7 mouse cellular contexts compared by ENCODE assay signal in genomic region chr7:30194101-30194831, GRCm38 (mm10). TPM values are rescaled to one million over a fixed set of nuclear protein-coding genes. Genes with fewer than 3 reads are reported as not detected.
A peak's percentile ranks its signal among the peaks of the same experiment; 100 is the strongest.
DNase-seq lines count a peak whose midpoint lies in the region; ATAC-seq and TF ChIP-seq lines count a peak whose summit lies in the region.

No protein-coding gene starts in this region.

- peaks cover 2% of the 10 kb centered on the region for H3K4me1 ChIP-seq in heart, adult 2 months (ENCODE audit: control insufficient read depth, insufficient read depth, low read length)
- H3K4me1 ChIP-seq in kidney, adult 2 months (ENCODE audit: control insufficient read depth, insufficient read depth, low read length) = peaks cover 2% of the 10 kb centered on the region; the same call in 1 of the 2 replicates
- H3K4me1 ChIP-seq in lung, embryonic 15.5 days = peaks cover 30% of the 10 kb centered on the region

- no peaks in the 10 kb centered on the region for H3K79me2 ChIP-seq in heart, adult 2 months (replicated peaks; ENCODE audit: control insufficient read depth, insufficient read depth, low read length)

- TF ChIP-seq POLR2A in heart, adult 2 months (IDR thresholded peaks at IDR 0.05; ENCODE audit: insufficient read depth, low read depth, low read length) = no peak
- no peak for TF ChIP-seq POLR2A in kidney, adult 2 months (IDR thresholded peaks at IDR 0.05; ENCODE audit: low read depth, low read length)

- TF ChIP-seq EP300 in heart, adult 2 months (IDR thresholded peaks at IDR 0.05; ENCODE audit: insufficient read depth, low read depth, low read length) = no peak

- ATAC-seq in CD4-positive, CD25-positive, alpha-beta regulatory T cell, adult 4 months = peak; percentile 19
- ATAC-seq in lung, embryonic 15.5 days (ENCODE audit: borderline replicate concordance, extremely low read depth, low FRiP score, low TSS enrichment) = peak; percentile 5; the same call in 1 of the 2 replicates

- peak overlapping the region; percentile 92 for H3K9ac ChIP-seq in heart, adult 2 months (ENCODE audit: low read depth, low read length)
- H3K9ac ChIP-seq in lung, embryonic 15.5 days = peak overlapping the region; percentile 86

- peak overlapping the region; percentile 55 for H3K4me3 ChIP-seq in heart, adult 2 months
- H3K4me3 ChIP-seq in kidney, adult 2 months (ENCODE audit: insufficient read depth, low read depth, low read length) = peak overlapping the region; percentile 90
- H3K4me3 ChIP-seq in lung, embryonic 15.5 days = peak overlapping the region; percentile 84

- peak overlapping the region; percentile 86 for H3K4me2 ChIP-seq in lung, embryonic 15.5 days

- intact Hi-C loops in heart, adult 2 months (cut with DNase I) = no loop called here

- H3K36me3 ChIP-seq in heart, adult 2 months (ENCODE audit: control insufficient read depth, insufficient read depth, low read length) = peaks cover 4% of the 10 kb centered on the region
- H3K36me3 ChIP-seq in kidney, adult 2 months (ENCODE audit: control insufficient read depth, insufficient read depth, low read length) = no peaks in the 10 kb centered on the region; the same call in 1 of the 2 replicates
- H3K36me3 ChIP-seq in lung, embryonic 15.5 days = peaks cover 28% of the 10 kb centered on the region

- no peaks in the 10 kb centered on the region for H3K27me3 ChIP-seq in heart, adult 2 months (ENCODE audit: control insufficient read depth, insufficient read depth, low read length)
- H3K27me3 ChIP-seq in kidney, adult 2 months (replicated peaks; ENCODE audit: control insufficient read depth, insufficient read depth, low read length) = no peaks in the 10 kb centered on the region
- no peaks in the 10 kb centered on the region for H3K27me3 ChIP-seq in lung, embryonic 15.5 days

- peak overlapping the region; percentile 94 for H3K27ac ChIP-seq in heart, adult 2 months
- peak overlapping the region; percentile 95 for H3K27ac ChIP-seq in kidney, adult 2 months (ENCODE audit: insufficient read depth, low read depth, low read length)
- peak overlapping the region; percentile 88 for H3K27ac ChIP-seq in lung, embryonic 15.5 days

- no peaks in the 10 kb centered on the region for H3K9me3 ChIP-seq in lung, embryonic 15.5 days

- WGBS in heart, adult 2 months = under 1% methylated on average over 26 of the region's 26 CpGs
- under 1% methylated on average over 26 of the region's 26 CpGs for WGBS in kidney, adult 2 months
- WGBS in lung, embryonic 15.5 days = under 1% methylated on average over 26 of the region's 26 CpGs

- TF ChIP-seq CTCF in heart, adult 2 months (IDR thresholded peaks at IDR 0.05) = no peak
- TF ChIP-seq CTCF in kidney, adult 2 months (conservative IDR thresholded peaks at IDR 0.05; ENCODE audit: insufficient read depth, insufficient read length, low read depth, low read length) = no peak

- DNase-seq in 3T3-L1 (ENCODE audit: low read depth, low spot score) = peak; percentile 64
- DNase-seq in cerebellum, postnatal 25 days = peak; percentile 78 to 84
- DNase-seq in heart, adult 2 months = peak; percentile 59 to 69
- DNase-seq in kidney, adult 2 months = peak; percentile 46
- peak; percentile 50 for DNase-seq in right cerebral cortex, postnatal 14 days

RNA-seq across cellular contexts. Expression of gene Capns1, which starts 4.3 kb away (rescaled TPM):
- polyA plus RNA-seq in CD4-positive, CD25-positive, alpha-beta regulatory T cell, adult 4 months (2017; shearing (Covaris generic)) = 10 to 100 TPM; 49.8 to 68.7 TPM
- 100 to 1,000 TPM; 274 to 315 TPM for total RNA-seq in heart, adult 2 months (2021)
- polyA plus RNA-seq in heart, adult 2 months (2012; rRNA removed) = 826 and 1,000 TPM in 2 replicates
- polyA plus RNA-seq in kidney, adult 2 months (2012; rRNA removed) = 724 and 781 TPM in 2 replicates
- 97.0 and 104 TPM in 2 replicates for polyA plus RNA-seq in lung, embryonic 15.5 days (2015; fragmentation: Nextera tagmentation; extraction: Ambion mirVana)

RNA-seq across cellular contexts. Expression of gene Cox7a1, which starts 10.3 kb away (rescaled TPM):
- polyA plus RNA-seq in CD4-positive, CD25-positive, alpha-beta regulatory T cell, adult 4 months (2017; shearing (Covaris generic)) = under 1 TPM in 1 of 2 experiments, not detected in 1; 0.90 TPM
- 1,000 to 10,000 TPM; 2,711 to 3,278 TPM for total RNA-seq in heart, adult 2 months (2021)
- 2,213 and 2,519 TPM in 2 replicates for polyA plus RNA-seq in heart, adult 2 months (2012; rRNA removed)
- 76.0 and 141 TPM in 2 replicates for polyA plus RNA-seq in kidney, adult 2 months (2012; rRNA removed)
- 17.7 and 18.9 TPM in 2 replicates for polyA plus RNA-seq in lung, embryonic 15.5 days (2015; fragmentation: Nextera tagmentation; extraction: Ambion mirVana)

RNA-seq across cellular contexts. Expression of gene Zfp146, which starts 24.7 kb away (rescaled TPM):
- polyA plus RNA-seq in CD4-positive, CD25-positive, alpha-beta regulatory T cell, adult 4 months (2017; shearing (Covaris generic)) = 10 to 100 TPM; 19.5 to 22.3 TPM
- 10 to 100 TPM; 29.8 TPM for total RNA-seq in heart, adult 2 months (2021)
- polyA plus RNA-seq in heart, adult 2 months (2012; rRNA removed) = 11.0 and 21.5 TPM in 2 replicates
- polyA plus RNA-seq in kidney, adult 2 months (2012; rRNA removed) = 11.1 and 11.8 TPM in 2 replicates
- polyA plus RNA-seq in lung, embryonic 15.5 days (2015; fragmentation: Nextera tagmentation; extraction: Ambion mirVana) = 16.6 and 18.4 TPM in 2 replicates

RNA-seq across cellular contexts. Expression of gene Polr2i, which starts 37.5 kb away (rescaled TPM):
- 10 to 100 TPM; 50.3 to 54.3 TPM for polyA plus RNA-seq in CD4-positive, CD25-positive, alpha-beta regulatory T cell, adult 4 months (2017; shearing (Covaris generic))
- 10 to 100 TPM; 52.6 to 58.6 TPM for total RNA-seq in heart, adult 2 months (2021)
- 95.1 and 106 TPM in 2 replicates for polyA plus RNA-seq in heart, adult 2 months (2012; rRNA removed)
- 187 and 196 TPM in 2 replicates for polyA plus RNA-seq in kidney, adult 2 months (2012; rRNA removed)
- polyA plus RNA-seq in lung, embryonic 15.5 days (2015; fragmentation: Nextera tagmentation; extraction: Ambion mirVana) = 148 and 156 TPM in 2 replicates

RNA-seq across cellular contexts. Expression of gene Tbcb, which starts 37.8 kb away (rescaled TPM):
- polyA plus RNA-seq in CD4-positive, CD25-positive, alpha-beta regulatory T cell, adult 4 months (2017; shearing (Covaris generic)) = 100 to 1,000 TPM in 1 of 2 experiments, 10 to 100 TPM in 1; 96.7 to 104 TPM
- 10 to 100 TPM; 52.7 to 56.7 TPM for total RNA-seq in heart, adult 2 months (2021)
- polyA plus RNA-seq in heart, adult 2 months (2012; rRNA removed) = 36.6 and 49.5 TPM in 2 replicates
- 51.8 and 72.2 TPM in 2 replicates for polyA plus RNA-seq in kidney, adult 2 months (2012; rRNA removed)
- polyA plus RNA-seq in lung, embryonic 15.5 days (2015; fragmentation: Nextera tagmentation; extraction: Ambion mirVana) = 168 and 180 TPM in 2 replicates

Comparison
In these comparisons a context has a peak if more than half of its experiments do, and no peak if none do; other contexts are left out.
1. Peak in every context shown above with its lines: DNase-seq, ATAC-seq, H3K4me3 ChIP-seq and H3K27ac ChIP-seq.
2. RNA of gene Cox7a1, which starts 10.3 kb away (polyA plus RNA-seq): 2,213 to 2,519 TPM in heart, adult 2 months; 76.0 to 141 TPM in kidney, adult 2 months, 17.7 to 18.9 TPM in lung, embryonic 15.5 days and 0.90 TPM in CD4-positive, CD25-positive, alpha-beta regulatory T cell, adult 4 months; every median in the first group is over 10 times any median in the second.